Mouse (Mus musculus): Measurements from ENCODE around the gene Sdf2l1. TPM values are rescaled to one million over a fixed set of nuclear protein-coding genes. Genes with fewer than 3 reads are reported as not detected.
"Not testable (repeated sequence)": the region's sequence is repeated elsewhere in the genome, so short reads cannot be mapped to it uniquely, and the experiment has no call there.

The Sdf2l1 gene
- 43.3 and 45.5 TPM in 2 replicates for polyA plus RNA-seq (2015; fragmentation: Nextera tagmentation; extraction: Ambion mirVana)

DNA sequence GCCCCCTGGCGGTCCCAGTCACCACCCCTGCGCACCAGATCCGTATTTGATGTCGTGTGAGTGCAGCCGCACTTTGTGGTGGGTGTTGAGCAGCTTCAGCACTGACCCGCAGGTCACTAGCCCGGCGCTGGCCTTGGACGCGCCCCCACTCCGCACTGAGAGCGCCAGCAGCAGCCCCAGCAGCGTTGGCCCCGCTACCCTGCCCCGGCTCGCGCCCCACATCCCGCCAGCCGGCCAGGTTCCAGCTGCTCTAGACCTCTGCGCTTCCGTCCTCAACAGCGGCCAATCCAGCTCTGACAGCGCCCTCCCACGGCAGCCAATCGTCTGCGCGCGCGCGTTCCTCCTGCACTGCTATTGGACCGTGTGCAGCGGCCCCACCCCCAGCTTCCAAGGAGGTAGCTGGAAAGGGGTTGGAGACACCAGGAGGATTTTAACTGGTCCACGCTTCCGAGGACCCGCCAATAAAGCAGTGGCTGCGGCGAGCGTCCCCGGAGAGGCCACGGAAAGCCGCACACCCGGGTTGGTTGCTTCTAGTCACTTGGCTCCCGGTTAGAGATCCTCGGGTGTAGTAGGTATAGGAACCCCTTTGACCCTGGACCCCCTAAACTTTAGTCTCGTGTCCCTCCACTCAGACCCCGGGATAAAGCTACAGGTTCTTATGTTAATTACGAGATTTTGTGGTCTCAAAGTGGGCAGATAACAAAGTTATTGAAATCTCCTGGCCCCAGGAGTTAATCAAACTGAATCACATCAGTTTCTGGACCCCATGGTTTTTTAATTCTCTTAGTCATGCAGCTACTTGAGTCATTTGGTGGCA is at the start of gene Sdf2l1:
Gene Sdf2l1, minus strand, starts transcription at position 295 of the 817 bp plus-strand sequence.
- ATAC-seq (ENCODE audit: low read depth): peak; percentile 99
- H3K4me2 ChIP-seq (ENCODE audit: low read depth, low read length): peak within 1 kb of the TSS; percentile 100

DNA sequence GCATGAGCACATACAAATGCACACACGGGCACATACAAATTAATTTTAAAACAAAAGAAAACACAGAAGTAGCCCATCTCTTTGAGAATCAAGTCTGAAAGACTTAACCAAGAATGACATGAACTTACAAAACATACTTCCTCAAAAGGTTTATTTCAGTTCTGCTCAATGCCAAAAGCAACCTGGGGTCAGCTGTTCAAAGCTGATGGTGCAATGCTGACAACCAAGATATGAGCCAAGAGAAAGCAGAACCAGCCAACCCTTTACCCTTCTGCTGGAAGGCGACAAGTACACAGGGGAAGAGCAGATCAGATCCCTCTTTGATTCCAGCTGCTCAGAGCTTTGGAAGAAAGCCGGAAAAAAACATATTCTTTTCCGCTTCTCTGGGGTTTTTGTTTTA is 49.2 kb upstream of the Sdf2l1 start:
- ATAC-seq (ENCODE audit: low read depth): peak; percentile 67
- WGBS (ENCODE audit: insufficient replicate concordance): 49% methylated on average over 4 of the region's 4 CpGs
- no peak overlapping the region for H3K9ac ChIP-seq (ENCODE audit: low read depth, low read length)

More for the DNA sequence above, at the start of gene Sdf2l1:
- H3K27ac ChIP-seq (ENCODE audit: low read length): peak within 1 kb of the TSS; percentile 62
- H3K36me3 ChIP-seq (ENCODE audit: control insufficient read depth, insufficient read depth): no peaks in the 10 kb centered on the region
- H3K9ac ChIP-seq (ENCODE audit: low read depth, low read length): peak within 1 kb of the TSS; percentile 82
- H3K4me3 ChIP-seq (ENCODE audit: low read depth, low read length): peak within 1 kb of the TSS; percentile 93
- no peaks in the 10 kb centered on the region for H3K9me3 ChIP-seq (replicated peaks; ENCODE audit: control insufficient read depth, low read length)
- peaks cover 9% of the 10 kb centered on the region for H3K4me1 ChIP-seq (ENCODE audit: control insufficient read depth, low read depth, low read length)
- H3K27me3 ChIP-seq (ENCODE audit: control insufficient read depth, insufficient read depth, low read depth, low read length): no peaks in the 10 kb centered on the region
- under 1% methylated on average over 47 of the region's 47 CpGs for WGBS (ENCODE audit: insufficient replicate concordance)

DNA sequence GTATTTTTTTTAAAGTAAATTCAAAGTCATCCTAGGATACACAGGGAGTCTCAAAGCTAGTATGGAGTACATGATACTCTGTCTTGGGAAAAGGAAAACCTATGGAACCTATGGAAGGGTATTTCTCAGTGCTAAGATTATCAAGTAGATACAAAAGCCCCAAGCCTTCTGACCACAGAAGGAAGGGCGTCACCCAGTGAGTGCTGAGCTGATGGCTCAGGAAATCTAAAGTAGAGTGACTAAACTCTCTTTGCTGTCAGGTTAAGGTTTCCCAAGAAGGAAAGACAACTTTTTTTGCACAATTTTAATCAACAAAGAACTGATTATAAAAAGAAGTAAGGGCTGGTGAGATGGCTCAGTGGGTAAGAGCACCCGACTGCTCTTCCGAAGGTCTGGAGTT is 47.5 kb upstream of the Sdf2l1 start:
- Histone ChIP-seq H3K9ac (ENCODE audit: low read depth, low read length) (no peak overlapping the region), H3K4me2 (ENCODE audit: low read depth, low read length) (no peak overlapping the region), H3K27me3 (ENCODE audit: control insufficient read depth, insufficient read depth, low read depth, low read length) (no peaks in the 10 kb centered on the region), H3K4me3 (ENCODE audit: low read depth, low read length) (no peak overlapping the region), H3K9me3 (replicated peaks; ENCODE audit: control insufficient read depth, low read length) (no peaks in the 10 kb centered on the region), H3K4me1 (ENCODE audit: control insufficient read depth, low read depth, low read length) (peaks cover 7% of the 10 kb centered on the region), H3K27ac (ENCODE audit: low read length) (no peak overlapping the region), H3K36me3 (ENCODE audit: control insufficient read depth, insufficient read depth) (peaks cover 5% of the 10 kb centered on the region)
- no peak for ATAC-seq (ENCODE audit: low read depth)
- WGBS (ENCODE audit: insufficient replicate concordance): 67% methylated on average over 3 of the region's 3 CpGs

More for the DNA sequence above, 49.2 kb upstream of the Sdf2l1 start:
- Histone ChIP-seq H3K9me3 (replicated peaks; ENCODE audit: control insufficient read depth, low read length) (no peaks in the 10 kb centered on the region), H3K36me3 (ENCODE audit: control insufficient read depth, insufficient read depth) (no peaks in the 10 kb centered on the region), H3K4me3 (ENCODE audit: low read depth, low read length) (no peak overlapping the region), H3K4me2 (ENCODE audit: low read depth, low read length) (peak overlapping the region; percentile 12; the same call in 1 of the 2 replicates), H3K27ac (ENCODE audit: low read length) (peak overlapping the region; percentile 57), H3K4me1 (ENCODE audit: control insufficient read depth, low read depth, low read length) (peaks cover 7% of the 10 kb centered on the region), H3K27me3 (ENCODE audit: control insufficient read depth, insufficient read depth, low read depth, low read length) (no peaks in the 10 kb centered on the region)

DNA sequence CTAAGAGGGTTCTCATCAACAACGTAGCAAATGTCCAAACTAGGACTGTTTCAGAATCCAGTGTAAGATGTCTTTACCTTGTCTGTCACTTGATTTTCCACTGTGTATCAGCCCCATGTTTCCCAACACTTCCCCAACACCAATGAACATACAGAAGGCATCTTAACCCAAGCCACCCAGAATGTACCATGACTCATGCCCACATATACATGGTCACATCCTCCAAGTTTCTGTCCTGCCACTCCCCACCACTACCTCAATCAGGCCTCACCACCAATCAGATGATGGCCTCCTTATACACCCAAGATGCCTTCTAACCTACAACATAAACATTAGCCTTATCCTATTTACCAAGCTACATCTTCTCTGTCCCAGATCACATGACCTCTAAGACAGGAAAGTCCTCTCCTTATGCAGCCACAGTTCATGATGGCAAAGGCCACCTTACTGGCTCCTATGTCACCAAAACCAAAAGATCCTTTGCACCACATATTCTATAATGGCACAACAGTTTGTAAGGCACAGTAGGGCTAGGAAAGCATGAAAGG is 45.5 kb upstream of the Sdf2l1 start:
- WGBS (ENCODE audit: insufficient replicate concordance): 92% methylated on average over 1 of the region's 1 CpGs
- no peak overlapping the region for H3K27ac ChIP-seq (ENCODE audit: low read length)
- no peak overlapping the region for H3K4me2 ChIP-seq (ENCODE audit: low read depth, low read length)
- no peaks in the 10 kb centered on the region for H3K9me3 ChIP-seq (replicated peaks; ENCODE audit: control insufficient read depth, low read length)
- H3K27me3 ChIP-seq (ENCODE audit: control insufficient read depth, insufficient read depth, low read depth, low read length): no peaks in the 10 kb centered on the region
- H3K9ac ChIP-seq (ENCODE audit: low read depth, low read length): no peak overlapping the region
- H3K36me3 ChIP-seq (ENCODE audit: control insufficient read depth, insufficient read depth): peaks cover 8% of the 10 kb centered on the region
- no peak overlapping the region for H3K4me3 ChIP-seq (ENCODE audit: low read depth, low read length)
- no peak for ATAC-seq (ENCODE audit: low read depth)
- H3K4me1 ChIP-seq (ENCODE audit: control insufficient read depth, low read depth, low read length): peaks cover 7% of the 10 kb centered on the region

DNA sequence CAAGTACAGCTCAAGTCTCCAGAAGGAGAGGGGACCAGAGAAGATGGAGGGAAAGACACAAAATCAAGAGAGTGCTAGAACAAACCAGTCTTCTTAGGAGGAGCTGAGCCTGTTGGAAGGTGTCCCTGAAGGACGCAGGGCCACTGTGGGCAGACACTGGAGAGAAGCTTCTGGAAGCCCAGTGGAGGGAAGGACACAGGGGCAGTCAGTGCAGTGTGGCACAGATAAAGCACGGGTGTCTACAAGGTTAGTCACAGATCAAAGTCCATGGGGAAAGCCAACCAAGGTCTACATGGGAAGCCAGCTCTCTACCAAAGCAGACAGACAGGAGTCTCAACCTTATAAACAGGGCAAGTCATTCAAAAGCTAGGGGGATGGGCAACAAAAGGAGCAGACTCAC is 43.6 kb upstream of the Sdf2l1 start:
- no peak overlapping the region for H3K4me3 ChIP-seq (ENCODE audit: low read depth, low read length)
- 66% methylated on average over 2 of the region's 2 CpGs for WGBS (ENCODE audit: insufficient replicate concordance)
- no peak for ATAC-seq (ENCODE audit: low read depth)
- H3K4me2 ChIP-seq (ENCODE audit: low read depth, low read length): no peak overlapping the region
- H3K27ac ChIP-seq (ENCODE audit: low read length): no peak overlapping the region
- H3K4me1 ChIP-seq (ENCODE audit: control insufficient read depth, low read depth, low read length): peaks cover 2% of the 10 kb centered on the region
- no peaks in the 10 kb centered on the region for H3K27me3 ChIP-seq (ENCODE audit: control insufficient read depth, insufficient read depth, low read depth, low read length)
- H3K9me3 ChIP-seq (replicated peaks; ENCODE audit: control insufficient read depth, low read length): no peaks in the 10 kb centered on the region
- no peak overlapping the region for H3K9ac ChIP-seq (ENCODE audit: low read depth, low read length)
- H3K36me3 ChIP-seq (ENCODE audit: control insufficient read depth, insufficient read depth): peaks cover 13% of the 10 kb centered on the region

DNA sequence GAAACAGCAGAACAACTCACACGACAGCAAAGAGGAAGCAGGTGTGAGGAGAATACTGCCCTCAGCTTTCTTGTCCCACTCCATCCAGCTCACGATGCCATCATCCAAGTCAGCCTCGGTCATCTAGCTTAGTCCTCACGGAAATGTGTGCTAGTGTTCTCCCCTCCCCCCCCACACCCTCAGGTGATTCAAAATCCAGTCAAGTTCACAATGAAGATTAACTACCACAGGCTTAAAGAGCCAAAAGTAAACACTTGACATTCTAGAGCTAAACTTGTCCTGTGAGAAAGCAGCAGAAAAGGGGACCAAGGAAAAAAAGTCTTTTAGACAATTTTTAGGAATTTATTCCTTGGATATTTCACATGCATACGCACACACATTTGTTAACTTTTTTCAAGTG is 35.9 kb upstream of the Sdf2l1 start:
- Histone ChIP-seq H3K4me1 (ENCODE audit: control insufficient read depth, low read depth, low read length) (no peaks in the 10 kb centered on the region), H3K9ac (ENCODE audit: low read depth, low read length) (no peak overlapping the region), H3K36me3 (ENCODE audit: control insufficient read depth, insufficient read depth) (peaks cover 13% of the 10 kb centered on the region), H3K4me2 (ENCODE audit: low read depth, low read length) (no peak overlapping the region), H3K27me3 (ENCODE audit: control insufficient read depth, insufficient read depth, low read depth, low read length) (no peaks in the 10 kb centered on the region), H3K27ac (ENCODE audit: low read length) (no peak overlapping the region), H3K4me3 (ENCODE audit: low read depth, low read length) (no peak overlapping the region), H3K9me3 (replicated peaks; ENCODE audit: control insufficient read depth, low read length) (no peaks in the 10 kb centered on the region)
- WGBS (ENCODE audit: insufficient replicate concordance): 79% methylated on average over 5 of the region's 5 CpGs
- ATAC-seq (ENCODE audit: low read depth): no peak

DNA sequence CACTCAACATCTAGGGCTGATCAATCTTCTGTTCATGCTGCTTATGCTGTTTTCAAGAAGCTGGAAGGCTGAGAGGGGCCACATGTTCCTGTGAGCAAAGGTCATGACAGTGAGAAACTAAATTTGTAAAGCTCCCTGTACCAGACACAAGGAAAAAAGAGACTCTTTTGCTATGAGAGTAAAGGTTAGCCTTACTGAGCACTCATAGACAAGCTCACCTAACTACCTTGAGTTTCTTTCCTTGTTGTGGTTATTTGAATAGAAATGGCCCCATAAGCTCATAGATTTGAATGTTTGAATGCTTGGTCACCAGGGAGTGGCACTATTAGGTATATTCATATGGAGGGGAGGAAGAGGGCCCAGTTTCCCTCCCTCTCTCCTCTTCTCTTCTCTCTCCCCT is 35.0 kb upstream of the Sdf2l1 start:
- Histone ChIP-seq H3K9ac (ENCODE audit: low read depth, low read length) (no peak overlapping the region), H3K4me2 (ENCODE audit: low read depth, low read length) (no peak overlapping the region), H3K9me3 (replicated peaks; ENCODE audit: control insufficient read depth, low read length) (no peaks in the 10 kb centered on the region), H3K36me3 (ENCODE audit: control insufficient read depth, insufficient read depth) (peaks cover 7% of the 10 kb centered on the region), H3K27ac (ENCODE audit: low read length) (no peak overlapping the region), H3K4me1 (ENCODE audit: control insufficient read depth, low read depth, low read length) (no peaks in the 10 kb centered on the region), H3K27me3 (ENCODE audit: control insufficient read depth, insufficient read depth, low read depth, low read length) (no peaks in the 10 kb centered on the region), H3K4me3 (ENCODE audit: low read depth, low read length) (no peak overlapping the region)
- no peak for ATAC-seq (ENCODE audit: low read depth)

DNA sequence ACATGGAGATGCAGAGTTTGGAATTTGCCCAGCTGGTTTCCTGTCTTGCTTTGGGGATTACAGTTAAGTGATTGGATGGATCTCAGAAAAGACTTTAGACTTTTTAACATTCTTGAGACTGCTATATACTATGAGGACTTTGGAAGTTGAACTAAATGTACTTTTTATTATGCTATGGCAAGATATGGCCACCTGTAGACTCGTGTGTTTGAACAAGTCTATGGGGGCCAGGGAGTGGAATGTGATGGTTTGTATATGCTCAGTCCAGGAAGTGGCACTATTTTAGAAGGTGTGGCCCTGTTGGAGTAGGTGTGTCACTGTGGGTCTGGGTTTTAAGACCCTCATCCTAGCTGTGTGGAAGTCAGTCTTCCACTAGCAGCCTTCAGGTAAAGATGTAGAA is 33.3 kb upstream of the Sdf2l1 start:
- not testable (repeated sequence) for H3K27me3 ChIP-seq (ENCODE audit: control insufficient read depth, insufficient read depth, low read depth, low read length); H3K4me2 ChIP-seq (ENCODE audit: low read depth, low read length); H3K27ac ChIP-seq (ENCODE audit: low read length); H3K9me3 ChIP-seq (replicated peaks; ENCODE audit: control insufficient read depth, low read length); H3K36me3 ChIP-seq (ENCODE audit: control insufficient read depth, insufficient read depth); H3K4me1 ChIP-seq (ENCODE audit: control insufficient read depth, low read depth, low read length); ATAC-seq (ENCODE audit: low read depth); H3K9ac ChIP-seq (ENCODE audit: low read depth, low read length); H3K4me3 ChIP-seq (ENCODE audit: low read depth, low read length)
- 68% methylated on average over 1 of the region's 1 CpGs for WGBS (ENCODE audit: insufficient replicate concordance)

DNA sequence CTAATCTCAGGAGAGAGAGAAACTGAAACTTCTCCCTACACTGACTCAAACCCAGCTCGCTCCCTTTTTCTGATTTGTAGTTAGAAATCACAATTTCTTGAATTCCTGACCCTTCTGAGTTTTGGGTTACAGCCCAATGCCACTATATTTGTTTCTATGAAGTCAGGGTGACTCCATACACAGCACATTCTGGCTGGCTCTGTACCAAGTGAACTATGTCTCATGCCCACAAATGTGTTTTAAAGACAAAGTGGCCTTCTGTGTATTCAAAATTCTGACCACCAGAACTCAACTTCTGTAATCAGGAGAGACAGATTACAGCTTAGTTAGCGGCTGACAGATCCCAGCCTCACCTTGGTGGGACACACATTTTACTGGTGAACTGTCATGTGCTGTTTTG is 22.2 kb upstream of the Sdf2l1 start:
- 76% methylated on average over 2 of the region's 2 CpGs for WGBS (ENCODE audit: insufficient replicate concordance)
- Histone ChIP-seq H3K36me3 (ENCODE audit: control insufficient read depth, insufficient read depth) (peaks cover 30% of the 10 kb centered on the region), H3K4me3 (ENCODE audit: low read depth, low read length) (no peak overlapping the region), H3K27me3 (ENCODE audit: control insufficient read depth, insufficient read depth, low read depth, low read length) (no peaks in the 10 kb centered on the region), H3K4me2 (ENCODE audit: low read depth, low read length) (no peak overlapping the region), H3K4me1 (ENCODE audit: control insufficient read depth, low read depth, low read length) (no peaks in the 10 kb centered on the region), H3K9ac (ENCODE audit: low read depth, low read length) (no peak overlapping the region), H3K27ac (ENCODE audit: low read length) (no peak overlapping the region), H3K9me3 (replicated peaks; ENCODE audit: control insufficient read depth, low read length) (no peaks in the 10 kb centered on the region)
- no peak for ATAC-seq (ENCODE audit: low read depth)

Measured in liver, embryonic 16.5 days (tissue).